Mouse (Mus musculus): ENCODE measurements at regions not wholly inside any gene's neighbourhood (a gene's known extent, or its start where the extent isn't known, plus 50 kb on each side); places are given as distances from the start of the nearest gene placed in this dataset.
"Not testable (repeated sequence)": the region's sequence is repeated elsewhere in the genome, so short reads cannot be mapped to it uniquely, and the experiment has no call there.

GRCm38 (mm10) chr16:82899611-82900010 lies 71.4 kb downstream of the Gm21833 start:
- H3K4me1 ChIP-seq (ENCODE audit: control insufficient read depth, insufficient read depth, low read length), result no peaks in the 10 kb centered on the region
- no peak for ATAC-seq (ENCODE audit: low FRiP score)
- DNase-seq (ENCODE audit: low spot score, missing footprints), result no peak
- whole genome bisulfite sequencing, result 77% methylated on average over 6 of the region's 6 CpGs
- no peaks in the 10 kb centered on the region for H3K27me3 ChIP-seq (ENCODE audit: control insufficient read depth, insufficient read depth, low read length)
- no peak overlapping the region for H3K27ac ChIP-seq (ENCODE audit: low read depth, low read length)
- H3K4me2 ChIP-seq, result no peak overlapping the region
- no peak overlapping the region for H3K4me3 ChIP-seq (ENCODE audit: low read depth, low read length)
- H3K9ac ChIP-seq (ENCODE audit: low read length), result no peak overlapping the region
- H3K36me3 ChIP-seq (ENCODE audit: control insufficient read depth, insufficient read depth, low read length), result no peaks in the 10 kb centered on the region
- H3K9me3 ChIP-seq (ENCODE audit: control insufficient read depth, low read length), result no peaks in the 10 kb centered on the region

- H3K4me3 ChIP-seq (ENCODE audit: low read depth, low read length), result no peak overlapping the region
- H3K4me2 ChIP-seq, result no peak overlapping the region
- no peak overlapping the region for H3K27ac ChIP-seq (ENCODE audit: low read depth, low read length)
- no peaks in the 10 kb centered on the region for H3K9me3 ChIP-seq (ENCODE audit: control insufficient read depth, low read length)
- H3K27me3 ChIP-seq (ENCODE audit: control insufficient read depth, insufficient read depth, low read length), result no peaks in the 10 kb centered on the region
- ATAC-seq (ENCODE audit: low FRiP score) (no peak), DNase-seq (ENCODE audit: low spot score, missing footprints) (no peak)
- 89% methylated on average over 9 of the region's 9 CpGs for WGBS
- H3K36me3 ChIP-seq (ENCODE audit: control insufficient read depth, insufficient read depth, low read length), result no peaks in the 10 kb centered on the region
- H3K4me1 ChIP-seq (ENCODE audit: control insufficient read depth, insufficient read depth, low read length), result no peaks in the 10 kb centered on the region
- H3K9ac ChIP-seq (ENCODE audit: low read length), result no peak overlapping the region
Observed at GRCm38 (mm10) chr16:82920533-82920932, 92.4 kb downstream of the Gm21833 start.

GRCm38 (mm10) chr16:82958951-82959350 lies 130.8 kb downstream of the Gm21833 start:
- H3K27ac ChIP-seq (ENCODE audit: low read depth, low read length); H3K9ac ChIP-seq (ENCODE audit: low read length); H3K4me3 ChIP-seq (ENCODE audit: low read depth, low read length); H3K36me3 ChIP-seq (ENCODE audit: control insufficient read depth, insufficient read depth, low read length); H3K4me1 ChIP-seq (ENCODE audit: control insufficient read depth, insufficient read depth, low read length); H3K9me3 ChIP-seq (ENCODE audit: control insufficient read depth, low read length); H3K27me3 ChIP-seq (ENCODE audit: control insufficient read depth, insufficient read depth, low read length); ATAC-seq (ENCODE audit: low FRiP score); H3K4me2 ChIP-seq: not testable (repeated sequence)
- DNase-seq (ENCODE audit: low spot score, missing footprints), result peak; percentile 21
- WGBS, result 92% methylated on average over 3 of the region's 3 CpGs

GRCm38 (mm10) chr16:82991705-82992104 lies 163.5 kb downstream of the Gm21833 start:
- Histone ChIP-seq H3K4me1 (ENCODE audit: control insufficient read depth, insufficient read depth, low read length) (no peaks in the 10 kb centered on the region), H3K9me3 (ENCODE audit: control insufficient read depth, low read length) (no peaks in the 10 kb centered on the region), H3K9ac (ENCODE audit: low read length) (no peak overlapping the region), H3K27me3 (ENCODE audit: control insufficient read depth, insufficient read depth, low read length) (no peaks in the 10 kb centered on the region), H3K27ac (ENCODE audit: low read depth, low read length) (no peak overlapping the region), H3K4me3 (ENCODE audit: low read depth, low read length) (no peak overlapping the region), H3K4me2 (no peak overlapping the region), H3K36me3 (ENCODE audit: control insufficient read depth, insufficient read depth, low read length) (no peaks in the 10 kb centered on the region)
- DNase-seq (ENCODE audit: low spot score, missing footprints), result no peak
- no peak for ATAC-seq (ENCODE audit: low FRiP score)
- WGBS, result 83% methylated on average over 2 of the region's 2 CpGs

GRCm38 (mm10) chr16:82997861-82998260 lies 169.7 kb downstream of the Gm21833 start:
- DNase-seq (ENCODE audit: low spot score, missing footprints) (no peak), ATAC-seq (ENCODE audit: low FRiP score) (peak; percentile 55; the same call in 1 of the 2 replicates)
- H3K36me3 ChIP-seq (ENCODE audit: control insufficient read depth, insufficient read depth, low read length), result no peaks in the 10 kb centered on the region
- no peaks in the 10 kb centered on the region for H3K4me1 ChIP-seq (ENCODE audit: control insufficient read depth, insufficient read depth, low read length)
- no peak overlapping the region for H3K4me3 ChIP-seq (ENCODE audit: low read depth, low read length)
- H3K4me2 ChIP-seq, result no peak overlapping the region
- 37% methylated on average over 4 of the region's 4 CpGs for WGBS
- H3K9ac ChIP-seq (ENCODE audit: low read length), result no peak overlapping the region
- no peak overlapping the region for H3K27ac ChIP-seq (ENCODE audit: low read depth, low read length)
- no peaks in the 10 kb centered on the region for H3K27me3 ChIP-seq (ENCODE audit: control insufficient read depth, insufficient read depth, low read length)
- H3K9me3 ChIP-seq (ENCODE audit: control insufficient read depth, low read length), result no peaks in the 10 kb centered on the region

DNA sequence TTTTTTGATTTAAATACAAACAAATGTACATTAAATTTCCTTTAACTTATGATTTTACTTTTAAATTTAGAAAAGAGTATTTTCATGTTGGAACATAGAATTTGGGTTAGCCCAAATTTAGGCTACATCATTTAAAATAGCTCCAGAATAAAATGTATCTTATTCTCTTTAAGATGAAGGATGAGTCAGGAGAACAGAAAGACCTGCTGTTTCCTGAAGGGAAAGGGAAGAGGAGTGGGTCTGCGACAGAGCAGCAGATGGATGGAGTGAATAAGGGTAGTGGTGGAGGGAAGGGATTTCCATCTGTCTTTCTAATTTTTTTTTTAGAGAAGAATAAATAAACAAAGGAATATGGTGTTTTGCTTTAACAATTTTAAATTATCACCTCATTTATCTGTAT lies 193.1 kb downstream of the Gm21833 start:
- WGBS, result 92% methylated on average over 1 of the region's 1 CpGs

DNA sequence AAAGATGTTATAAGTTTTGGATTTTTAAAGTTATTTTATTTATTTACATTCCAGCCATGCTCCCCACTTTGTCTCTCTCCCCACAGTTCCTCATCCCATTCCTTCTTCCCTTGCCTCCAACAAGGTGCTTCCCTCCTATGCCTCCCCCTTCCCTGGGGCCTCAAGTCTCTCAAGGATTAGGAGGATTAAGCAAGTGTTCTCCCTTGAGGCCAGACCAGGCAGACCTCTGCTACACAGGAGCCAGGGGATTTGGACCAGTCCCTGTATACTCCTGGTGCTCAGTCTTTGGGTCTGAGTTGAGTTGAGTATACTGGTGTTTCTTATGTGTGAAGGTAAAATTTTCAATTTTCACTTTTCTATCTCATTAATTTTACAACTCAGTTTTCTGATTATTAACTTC lies 235.2 kb downstream of the Gm21833 start:
- Histone ChIP-seq H3K4me2 (no peak overlapping the region), H3K4me1 (ENCODE audit: control insufficient read depth, insufficient read depth, low read length) (no peaks in the 10 kb centered on the region)
- ATAC-seq (ENCODE audit: low FRiP score), result no peak

More for the DNA sequence above, 193.1 kb downstream of the Gm21833 start:
- Histone ChIP-seq H3K36me3 (ENCODE audit: control insufficient read depth, insufficient read depth, low read length) (no peaks in the 10 kb centered on the region), H3K9me3 (ENCODE audit: control insufficient read depth, low read length) (no peaks in the 10 kb centered on the region), H3K4me2 (no peak overlapping the region), H3K4me1 (ENCODE audit: control insufficient read depth, insufficient read depth, low read length) (no peaks in the 10 kb centered on the region), H3K27ac (ENCODE audit: low read depth, low read length) (no peak overlapping the region), H3K4me3 (ENCODE audit: low read depth, low read length) (no peak overlapping the region), H3K9ac (ENCODE audit: low read length) (no peak overlapping the region), H3K27me3 (ENCODE audit: control insufficient read depth, insufficient read depth, low read length) (no peaks in the 10 kb centered on the region)
- ATAC-seq (ENCODE audit: low FRiP score) (no peak), DNase-seq (ENCODE audit: low spot score, missing footprints) (no peak)

GRCm38 (mm10) chr16:83071488-83071887 lies 243.3 kb downstream of the Gm21833 start:
- no peak overlapping the region for H3K9ac ChIP-seq (ENCODE audit: low read length)
- 86% methylated on average over 2 of the region's 2 CpGs for WGBS
- ATAC-seq (ENCODE audit: low FRiP score), result no peak
- no peak overlapping the region for H3K4me2 ChIP-seq
- DNase-seq (ENCODE audit: low spot score, missing footprints), result no peak
- no peak overlapping the region for H3K27ac ChIP-seq (ENCODE audit: low read depth, low read length)
- no peaks in the 10 kb centered on the region for H3K9me3 ChIP-seq (ENCODE audit: control insufficient read depth, low read length)
- no peak overlapping the region for H3K4me3 ChIP-seq (ENCODE audit: low read depth, low read length)
- H3K27me3 ChIP-seq (ENCODE audit: control insufficient read depth, insufficient read depth, low read length), result no peaks in the 10 kb centered on the region
- no peaks in the 10 kb centered on the region for H3K4me1 ChIP-seq (ENCODE audit: control insufficient read depth, insufficient read depth, low read length)
- H3K36me3 ChIP-seq (ENCODE audit: control insufficient read depth, insufficient read depth, low read length), result no peaks in the 10 kb centered on the region

More for the DNA sequence above, 235.2 kb downstream of the Gm21833 start:
- H3K9me3 ChIP-seq (ENCODE audit: control insufficient read depth, low read length), result no peaks in the 10 kb centered on the region
- no peak overlapping the region for H3K27ac ChIP-seq (ENCODE audit: low read depth, low read length)
- no peak overlapping the region for H3K9ac ChIP-seq (ENCODE audit: low read length)
- no peak for DNase-seq (ENCODE audit: low spot score, missing footprints)
- H3K27me3 ChIP-seq (ENCODE audit: control insufficient read depth, insufficient read depth, low read length), result no peaks in the 10 kb centered on the region
- H3K36me3 ChIP-seq (ENCODE audit: control insufficient read depth, insufficient read depth, low read length), result no peaks in the 10 kb centered on the region
- H3K4me3 ChIP-seq (ENCODE audit: low read depth, low read length), result no peak overlapping the region

- H3K36me3 ChIP-seq (ENCODE audit: control insufficient read depth, insufficient read depth, low read length), result no peaks in the 10 kb centered on the region
- H3K4me3 ChIP-seq (ENCODE audit: low read depth, low read length), result no peak overlapping the region
- H3K4me2 ChIP-seq, result no peak overlapping the region
- 85% methylated on average over 2 of the region's 2 CpGs for WGBS
- DNase-seq (ENCODE audit: low spot score, missing footprints), result no peak
- ATAC-seq (ENCODE audit: low FRiP score), result no peak
- no peaks in the 10 kb centered on the region for H3K27me3 ChIP-seq (ENCODE audit: control insufficient read depth, insufficient read depth, low read length)
- H3K4me1 ChIP-seq (ENCODE audit: control insufficient read depth, insufficient read depth, low read length), result no peaks in the 10 kb centered on the region
- no peak overlapping the region for H3K9ac ChIP-seq (ENCODE audit: low read length)
- H3K27ac ChIP-seq (ENCODE audit: low read depth, low read length), result no peak overlapping the region
- H3K9me3 ChIP-seq (ENCODE audit: control insufficient read depth, low read length), result no peaks in the 10 kb centered on the region
Observed at GRCm38 (mm10) chr16:83092059-83092458, 263.9 kb downstream of the Gm21833 start.

DNA sequence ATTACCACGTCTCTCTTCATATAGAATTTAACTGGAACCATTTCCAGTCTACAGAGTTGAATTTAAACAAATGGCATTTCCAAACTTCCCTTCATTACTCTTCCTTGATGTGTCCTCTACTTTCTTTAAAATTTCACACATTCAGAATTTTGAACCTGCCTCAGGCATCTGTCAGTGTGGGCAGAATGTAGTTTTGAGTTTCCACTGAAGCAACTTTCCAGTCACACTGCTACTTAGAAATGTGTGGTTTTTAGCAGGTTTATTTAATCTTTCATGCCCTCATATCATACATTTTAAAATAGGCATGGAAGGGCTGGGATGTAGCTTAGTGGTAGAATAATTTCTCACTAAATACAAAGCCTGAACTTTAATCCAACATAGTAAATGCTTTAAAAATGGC lies 282.9 kb downstream of the Gm21833 start:
- H3K9ac ChIP-seq (ENCODE audit: low read length), result no peak overlapping the region
- DNase-seq (ENCODE audit: low spot score, missing footprints) (no peak), ATAC-seq (ENCODE audit: low FRiP score) (no peak)
- H3K9me3 ChIP-seq (ENCODE audit: control insufficient read depth, low read length), result no peaks in the 10 kb centered on the region
- no peak overlapping the region for H3K4me3 ChIP-seq (ENCODE audit: low read depth, low read length)
- no peaks in the 10 kb centered on the region for H3K4me1 ChIP-seq (ENCODE audit: control insufficient read depth, insufficient read depth, low read length)
- H3K36me3 ChIP-seq (ENCODE audit: control insufficient read depth, insufficient read depth, low read length), result no peaks in the 10 kb centered on the region
- no peaks in the 10 kb centered on the region for H3K27me3 ChIP-seq (ENCODE audit: control insufficient read depth, insufficient read depth, low read length)
- no peak overlapping the region for H3K27ac ChIP-seq (ENCODE audit: low read depth, low read length)
- 92% methylated on average over 1 of the region's 1 CpGs for WGBS
- H3K4me2 ChIP-seq, result no peak overlapping the region

Data from midbrain, embryonic 11.5 days (tissue).